ENCODE assay signal across 10 mouse cellular contexts in the genomic region with DNA sequence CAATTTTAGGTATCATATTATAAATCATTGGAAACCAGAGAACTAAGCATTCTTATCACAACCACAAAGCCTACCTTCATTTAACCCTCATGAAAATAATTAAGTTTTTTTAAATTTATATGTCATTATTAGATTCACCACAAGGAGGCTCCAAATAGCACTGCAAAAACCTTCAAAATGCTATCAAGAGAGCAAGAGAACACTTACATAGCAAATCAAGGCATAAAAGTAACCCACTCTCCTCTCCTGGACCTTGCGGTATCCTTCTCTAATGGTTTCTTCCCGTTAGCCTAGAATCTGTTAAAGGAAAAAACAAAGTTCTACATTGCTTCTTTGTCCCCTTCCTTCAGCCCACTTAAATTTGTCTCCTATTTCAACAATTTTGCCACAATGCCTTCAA. TPM values are rescaled to one million over a fixed set of nuclear protein-coding genes. Genes with fewer than 3 reads are reported as not detected.
DNase-seq lines count a peak whose midpoint lies in the region; ATAC-seq and TF ChIP-seq lines count a peak whose summit lies in the region.
"Had no signal": no experiment of that assay in that cellular context is flagged by ENCODE, and none has a peak within 500 bp of the region (broad histone marks: within the 10 kb centered on the region; RNA-seq: fewer than 3 reads in every experiment).

No protein-coding gene starts in this region.

- no peaks in the 10 kb centered on the region for H3K36me3 ChIP-seq in hindbrain, postnatal 0 days (ENCODE audit: insufficient read depth, low read length)
- no peaks in the 10 kb centered on the region for H3K36me3 ChIP-seq in hindbrain, embryonic 12.5 days
- H3K36me3 ChIP-seq: embryonic facial prominence, embryonic 13.5 days; limb, embryonic 15.5 days had no signal

- H3K27ac ChIP-seq in hindbrain, postnatal 0 days: no peak overlapping the region
- no peak overlapping the region for H3K27ac ChIP-seq in hindbrain, embryonic 12.5 days
- H3K27ac ChIP-seq: embryonic facial prominence, embryonic 13.5 days; limb, embryonic 15.5 days had no signal

- peak; percentile 71 for TF ChIP-seq CTCF in hindbrain, postnatal 0 days (IDR thresholded peaks at IDR 0.05; ENCODE audit: low read depth)

- no peak for ATAC-seq in hindbrain, postnatal 0 days
- no peak for ATAC-seq in hindbrain, embryonic 12.5 days (ENCODE audit: low FRiP score)

- H3K9ac ChIP-seq in hindbrain, postnatal 0 days (replicated peaks; ENCODE audit: low read length): no peak overlapping the region
- H3K9ac ChIP-seq in hindbrain, embryonic 12.5 days: no peak overlapping the region
- H3K9ac ChIP-seq: embryonic facial prominence, embryonic 13.5 days; limb, embryonic 15.5 days had no signal

- no peak overlapping the region for H3K4me3 ChIP-seq in hindbrain, postnatal 0 days (ENCODE audit: low read length)
- no peak overlapping the region for H3K4me3 ChIP-seq in hindbrain, embryonic 12.5 days
- H3K4me3 ChIP-seq: embryonic facial prominence, embryonic 13.5 days; limb, embryonic 15.5 days had no signal

- H3K9me3 ChIP-seq in hindbrain, postnatal 0 days (ENCODE audit: low read length): no peaks in the 10 kb centered on the region
- no peaks in the 10 kb centered on the region for H3K9me3 ChIP-seq in hindbrain, embryonic 12.5 days (replicated peaks)
- H3K9me3 ChIP-seq: embryonic facial prominence, embryonic 13.5 days; limb, embryonic 15.5 days had no signal

- peak; percentile 60 for DNase-seq in hindbrain, postnatal 0 days (ENCODE audit: low spot score)
- peak; percentile 36 for DNase-seq in CD4-positive helper T cell, adult 2 months (ENCODE audit: low read depth, low spot score)
- DNase-seq in Muller cell, postnatal 12 days (ENCODE audit: inconsistent ontology term): peak; percentile 56
- DNase-seq in induced T-regulatory cell, adult 2 months (ENCODE audit: low read depth): peak; percentile 72
- DNase-seq in ovary, postnatal 36 days (ENCODE audit: low spot score): no peak
- DNase-seq in heart, postnatal 14 days: no peak
- no peak for DNase-seq in T-cell, adult 2 months (ENCODE audit: low spot score)

- H3K4me1 ChIP-seq in hindbrain, postnatal 0 days (ENCODE audit: insufficient read depth, low read length): no peaks in the 10 kb centered on the region
- H3K4me1 ChIP-seq in hindbrain, embryonic 12.5 days: no peaks in the 10 kb centered on the region
- H3K4me1 ChIP-seq: embryonic facial prominence, embryonic 13.5 days; limb, embryonic 15.5 days had no signal

- intact Hi-C loops in heart, postnatal 14 days (cut with DNase I): loop anchor here (5.0 kb wide), 2 partner anchors 39 to 129 kb away; partner anchors contain the start of genes Glud1 and Shld2

- no peaks in the 10 kb centered on the region for H3K27me3 ChIP-seq in hindbrain, postnatal 0 days (ENCODE audit: insufficient read depth, low read length)
- H3K27me3 ChIP-seq in hindbrain, embryonic 12.5 days: no peaks in the 10 kb centered on the region
- H3K27me3 ChIP-seq: embryonic facial prominence, embryonic 13.5 days; limb, embryonic 15.5 days had no signal

- WGBS in hindbrain, postnatal 0 days: 49% methylated on average over 2 of the region's 2 CpGs
- 58% methylated on average over 2 of the region's 2 CpGs for WGBS in hindbrain, embryonic 12.5 days

- H3K4me2 ChIP-seq in hindbrain, postnatal 0 days (ENCODE audit: low read depth, low read length): no peak overlapping the region
- H3K4me2 ChIP-seq in hindbrain, embryonic 12.5 days (replicated peaks): no peak overlapping the region
- H3K4me2 ChIP-seq: embryonic facial prominence, embryonic 13.5 days; limb, embryonic 15.5 days had no signal

RNA-seq across cellular contexts. Expression of gene Shld2, which starts 37.0 kb away (rescaled TPM):
- total RNA-seq in hindbrain, postnatal 0 days (2014; rRNA removed): 4.0 and 5.8 TPM in 2 replicates
- polyA plus RNA-seq in hindbrain, postnatal 0 days (2015; fragmentation: Nextera tagmentation; extraction: Ambion mirVana): 9.2 and 11.4 TPM in 2 replicates
- 8.5 and 9.4 TPM in 2 replicates for polyA plus RNA-seq in hindbrain, embryonic 12.5 days (2016; fragmentation: Nextera tagmentation; extraction: Ambion mirVana)
- 1 to 10 TPM; 7.2 to 7.6 TPM for total RNA-seq in heart, postnatal 14 days (2021)

RNA-seq across cellular contexts. Expression of gene Glud1, which starts 37.2 kb away (rescaled TPM):
- 243 and 272 TPM in 2 replicates for total RNA-seq in hindbrain, postnatal 0 days (2014; rRNA removed)
- 143 and 153 TPM in 2 replicates for polyA plus RNA-seq in hindbrain, postnatal 0 days (2015; fragmentation: Nextera tagmentation; extraction: Ambion mirVana)
- 97.7 and 110 TPM in 2 replicates for polyA plus RNA-seq in hindbrain, embryonic 12.5 days (2016; fragmentation: Nextera tagmentation; extraction: Ambion mirVana)
- total RNA-seq in heart, postnatal 14 days (2021): 100 to 1,000 TPM; 128 to 137 TPM

RNA-seq across cellular contexts. Expression of gene Syt15, which starts 53.9 kb away (rescaled TPM):
- total RNA-seq in hindbrain, postnatal 0 days (2014; rRNA removed): 0.63 and 2.1 TPM in 2 replicates
- 0.83 and 1.1 TPM in 2 replicates for polyA plus RNA-seq in hindbrain, postnatal 0 days (2015; fragmentation: Nextera tagmentation; extraction: Ambion mirVana)
- 0.36 and 0.59 TPM in 2 replicates for polyA plus RNA-seq in hindbrain, embryonic 12.5 days (2016; fragmentation: Nextera tagmentation; extraction: Ambion mirVana)
- 1 to 10 TPM in 1 of 2 experiments, under 1 TPM in 1; 0.63 to 1.2 TPM for total RNA-seq in heart, postnatal 14 days (2021)

Comparison
In these comparisons a context has a peak if more than half of its experiments do, and no peak if none do; other contexts are left out.
1. DNase-seq: peak in hindbrain, postnatal 0 days (single experiment), CD4-positive helper T cell, adult 2 months (single experiment), Muller cell, postnatal 12 days (single experiment) and induced T-regulatory cell, adult 2 months (single experiment); none in ovary, postnatal 36 days (single experiment), heart, postnatal 14 days (0 of 2) and T-cell, adult 2 months (single experiment).